Comparison of ENCODE assay signal across 7 mouse cellular contexts in the genomic region with DNA sequence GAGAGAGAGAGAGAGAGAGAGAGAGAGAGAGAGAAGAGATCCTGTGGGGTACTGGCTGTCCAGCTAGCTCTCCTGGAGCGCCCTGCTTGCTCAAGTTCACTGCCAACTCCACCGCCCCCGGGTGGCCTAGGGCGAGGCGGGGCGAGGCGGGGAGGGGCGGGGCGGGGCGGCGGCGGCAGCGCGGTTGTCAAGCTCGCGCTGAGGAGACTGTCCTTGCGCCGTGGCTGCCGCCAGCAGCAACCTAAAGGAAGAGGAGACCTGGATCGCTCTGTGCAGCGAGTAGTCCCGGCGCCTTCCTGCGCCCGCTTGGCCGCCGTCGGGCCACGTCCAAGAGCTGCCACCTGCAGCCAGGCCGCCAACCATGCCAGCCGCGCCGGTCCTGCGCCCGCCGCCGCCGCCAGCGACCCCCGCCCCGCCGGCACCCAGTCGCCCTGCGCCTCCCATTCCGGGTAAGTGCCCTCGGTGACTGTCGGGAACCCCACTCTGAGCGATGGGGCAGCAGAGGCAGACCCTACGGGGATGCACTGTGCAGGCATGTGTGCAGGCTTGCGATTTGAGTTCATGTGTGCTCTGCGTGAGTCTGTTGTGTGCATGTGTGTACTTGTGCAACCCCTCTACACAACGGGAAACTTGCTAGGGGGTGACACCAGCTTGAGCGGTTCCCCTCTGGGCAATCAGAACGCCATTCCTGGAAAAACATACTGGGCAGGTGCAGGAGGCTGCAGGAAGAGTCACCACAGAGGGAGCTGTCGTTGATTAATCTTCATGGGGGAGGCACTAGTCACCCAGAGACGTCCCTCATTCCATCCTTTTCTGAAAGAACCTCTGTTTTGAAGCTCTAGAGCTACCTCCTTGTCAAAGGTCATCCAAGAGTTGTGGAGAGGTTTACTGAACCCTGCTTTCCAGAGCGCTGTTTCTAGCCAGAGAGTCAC. TPM values are rescaled to one million over a fixed set of nuclear protein-coding genes. Genes with fewer than 3 reads are reported as not detected.
DNase-seq lines count a peak whose midpoint lies in the region; ATAC-seq and TF ChIP-seq lines count a peak whose summit lies in the region.

A gene (plus strand): TSS at position 178 of the 932 bp plus-strand sequence.

- H3K27me3 ChIP-seq in forebrain, embryonic 15.5 days, result no peaks in the 10 kb centered on the region
- H3K27me3 ChIP-seq in intestine, embryonic 14.5 days (replicated peaks; ENCODE audit: control insufficient read depth, insufficient read depth, low read length), result peaks cover 21% of the 10 kb centered on the region
- H3K27me3 ChIP-seq in limb, embryonic 14.5 days (ENCODE audit: control insufficient read depth, insufficient read depth, low read length), result peaks cover 17% of the 10 kb centered on the region
- H3K27me3 ChIP-seq in midbrain, embryonic 13.5 days, result peaks cover 41% of the 10 kb centered on the region

- peak; percentile 67; the same call in 1 of the 2 replicates for ATAC-seq in forebrain, embryonic 15.5 days (replicated peaks)
- ATAC-seq in intestine, embryonic 14.5 days (replicated peaks; ENCODE audit: low FRiP score, low TSS enrichment, low read depth), result peak; percentile 61
- ATAC-seq in limb, embryonic 14.5 days (ENCODE audit: low FRiP score, low read depth), result no peak
- peak; percentile 75 for ATAC-seq in midbrain, embryonic 13.5 days

- H3K4me3 ChIP-seq in ES-E14 (ENCODE audit: insufficient read depth in 1 of 2, low read depth in 1 of 2, low read length in 2 of 2, poor library complexity in 1 of 2, severe bottlenecking in 1 of 2), result peak within 1 kb of the TSS; percentile 48 to 87; a peak in 3 of 4 replicates
- H3K4me3 ChIP-seq in forebrain, embryonic 15.5 days, result peak within 1 kb of the TSS; percentile 43
- peak within 1 kb of the TSS; percentile 45 for H3K4me3 ChIP-seq in intestine, embryonic 14.5 days (ENCODE audit: low read depth, low read length)
- peak within 1 kb of the TSS; percentile 45 for H3K4me3 ChIP-seq in limb, embryonic 14.5 days (replicated peaks; ENCODE audit: low read length)
- H3K4me3 ChIP-seq in midbrain, embryonic 13.5 days (replicated peaks), result peak within 1 kb of the TSS; percentile 51

- H3K9me3 ChIP-seq in ES-E14 (ENCODE audit: control insufficient read depth, insufficient read depth, low read depth, low read length), result no peaks in the 10 kb centered on the region
- H3K9me3 ChIP-seq in forebrain, embryonic 15.5 days, result no peaks in the 10 kb centered on the region
- H3K9me3 ChIP-seq in intestine, embryonic 14.5 days (ENCODE audit: control insufficient read depth, low read length), result no peaks in the 10 kb centered on the region
- H3K9me3 ChIP-seq in limb, embryonic 14.5 days (ENCODE audit: control insufficient read depth, low read length), result no peaks in the 10 kb centered on the region
- H3K9me3 ChIP-seq in midbrain, embryonic 13.5 days, result no peaks in the 10 kb centered on the region

- no peak for TF ChIP-seq POLR2A in limb, embryonic 14.5 days (IDR thresholded peaks at IDR 0.05; ENCODE audit: borderline replicate concordance, extremely low read depth, insufficient read depth, insufficient read length)

- peak within 1 kb of the TSS; percentile 59 for H3K4me2 ChIP-seq in forebrain, embryonic 15.5 days (replicated peaks)
- H3K4me2 ChIP-seq in intestine, embryonic 14.5 days (ENCODE audit: low read length), result peak within 1 kb of the TSS; percentile 80
- H3K4me2 ChIP-seq in limb, embryonic 14.5 days (replicated peaks; ENCODE audit: low read depth, low read length, severe bottlenecking), result peak within 1 kb of the TSS; percentile 79
- H3K4me2 ChIP-seq in midbrain, embryonic 13.5 days (replicated peaks), result peak within 1 kb of the TSS; percentile 69

- in situ Hi-C loops in ES-E14 (cut with MboI; ENCODE audit: low sequenced_read_pairs in 2 of 2, unreplicated experiment in 2 of 2), result no loop called here

- WGBS in forebrain, embryonic 15.5 days, result 4% methylated on average over 44 of the region's 57 CpGs
- WGBS in intestine, embryonic 14.5 days, result 6% methylated on average over 34 of the region's 57 CpGs
- 6% methylated on average over 40 of the region's 57 CpGs for WGBS in limb, embryonic 14.5 days
- 3% methylated on average over 46 of the region's 57 CpGs for WGBS in midbrain, embryonic 13.5 days

- H3K9ac ChIP-seq in ES-E14 (ENCODE audit: insufficient read depth, low read depth, low read length, poor library complexity, severe bottlenecking), result peak within 1 kb of the TSS; percentile 76
- peak within 1 kb of the TSS; percentile 33 for H3K9ac ChIP-seq in forebrain, embryonic 15.5 days (replicated peaks)
- H3K9ac ChIP-seq in intestine, embryonic 14.5 days (ENCODE audit: low read length), result 0 out of 2 replicates have a peak within 1 kb of the TSS, but pooled peaks have one; percentile 17
- peak within 1 kb of the TSS; percentile 53 for H3K9ac ChIP-seq in limb, embryonic 14.5 days (ENCODE audit: low read depth, low read length, severe bottlenecking)
- H3K9ac ChIP-seq in midbrain, embryonic 13.5 days (replicated peaks), result peak within 1 kb of the TSS; percentile 67

- no peaks in the 10 kb centered on the region for H3K36me3 ChIP-seq in ES-E14 (ENCODE audit: control insufficient read depth, insufficient read depth, low read length, poor library complexity, severe bottlenecking)
- no peaks in the 10 kb centered on the region for H3K36me3 ChIP-seq in forebrain, embryonic 15.5 days
- no peaks in the 10 kb centered on the region for H3K36me3 ChIP-seq in intestine, embryonic 14.5 days (ENCODE audit: control insufficient read depth, insufficient read depth, low read length)
- no peaks in the 10 kb centered on the region for H3K36me3 ChIP-seq in limb, embryonic 14.5 days (ENCODE audit: control insufficient read depth, insufficient read depth, low read length)
- no peaks in the 10 kb centered on the region for H3K36me3 ChIP-seq in midbrain, embryonic 13.5 days

- no peak within 1 kb of the TSS for H3K27ac ChIP-seq in ES-E14 (ENCODE audit: insufficient read depth, low read depth, low read length, poor library complexity, severe bottlenecking)
- H3K27ac ChIP-seq in forebrain, embryonic 15.5 days (replicated peaks), result no peak within 1 kb of the TSS
- no peak within 1 kb of the TSS for H3K27ac ChIP-seq in intestine, embryonic 14.5 days (ENCODE audit: low read depth)
- H3K27ac ChIP-seq in limb, embryonic 14.5 days (replicated peaks; ENCODE audit: low read depth, low read length), result no peak within 1 kb of the TSS
- no peak within 1 kb of the TSS for H3K27ac ChIP-seq in midbrain, embryonic 13.5 days

- no peak for DNase-seq in ES-E14 (ENCODE audit: low read depth, low spot score)
- peak; percentile 47 to 56 for DNase-seq in adrenal gland, adult 18-20 months (ENCODE audit: low spot score in 2 of 2)
- peak; percentile 70 for DNase-seq in intestine, embryonic 14.5 days (ENCODE audit: low spot score)
- peak; percentile 27 for DNase-seq in limb, embryonic 14.5 days (ENCODE audit: low spot score)
- DNase-seq in thymus, postnatal 36 days, result peak; percentile 2 to 5

- H3K4me1 ChIP-seq in ES-E14 (ENCODE audit: control insufficient read depth in 2 of 2, insufficient read depth in 2 of 2, low read length in 2 of 2, poor library complexity in 1 of 2), result no peaks in the 10 kb centered on the region
- H3K4me1 ChIP-seq in forebrain, embryonic 15.5 days, result peaks cover 7% of the 10 kb centered on the region; the same call in 1 of the 2 replicates
- H3K4me1 ChIP-seq in intestine, embryonic 14.5 days (replicated peaks; ENCODE audit: control insufficient read depth, insufficient read depth, low read length), result no peaks in the 10 kb centered on the region
- H3K4me1 ChIP-seq in limb, embryonic 14.5 days (ENCODE audit: control insufficient read depth, insufficient read depth, low read length), result 0 out of 2 replicates have a peak, but pooled peaks cover 4% of the 10 kb centered on the region
- peaks cover 4% of the 10 kb centered on the region for H3K4me1 ChIP-seq in midbrain, embryonic 13.5 days (replicated peaks)

TF ChIP-seq in ES-E14, 5 proteins besides CTCF, POLR2A, EP300 and RAD21:
- no peak for TF ChIP-seq ZNF384 (IDR thresholded peaks at IDR 0.05; ENCODE audit: low read depth, low read length)
- no peak for TF ChIP-seq ZC3H11A (IDR thresholded peaks at IDR 0.05; ENCODE audit: borderline replicate concordance, low read depth, low read length)
- TF ChIP-seq HCFC1 (IDR thresholded peaks at IDR 0.05; ENCODE audit: borderline replicate concordance, insufficient read depth, low read length), result no peak
- TF ChIP-seq MAFK (IDR thresholded peaks at IDR 0.05; ENCODE audit: insufficient read depth, low read depth, low read length), result no peak
- TF ChIP-seq CHD2 (IDR thresholded peaks at IDR 0.05; ENCODE audit: low read depth, low read length), result no peak
TF ChIP-seq in ES-E14: peak in this region for 0.

RNA-seq across cellular contexts. Expression of the gene that starts here (rescaled TPM):
- total RNA-seq in ES-E14 (2012; rRNA removed), result 0.37 and 0.40 TPM in 2 replicates
- 1 to 10 TPM in 1 of 2 experiments, under 1 TPM in 1; 0.99 to 1.1 TPM for total RNA-seq in adrenal gland, adult 18-20 months (2021)
- 5.3 and 5.4 TPM in 2 replicates for polyA plus RNA-seq in forebrain, embryonic 15.5 days (2015; fragmentation: Nextera tagmentation; extraction: Ambion mirVana)
- 0.38 and 0.42 TPM in 2 replicates for polyA plus RNA-seq in intestine, embryonic 14.5 days (2014; fragmentation: Nextera tagmentation; extraction: Ambion mirVana)
- polyA plus RNA-seq in limb, embryonic 14.5 days (2012; rRNA removed), result 0.20 and 0.41 TPM in 2 replicates
- polyA plus RNA-seq in limb, embryonic 14.5 days (2014; fragmentation: Nextera tagmentation; extraction: Ambion mirVana), result 0.25 and 0.74 TPM in 2 replicates
- 2.2 and 3.1 TPM in 2 replicates for polyA plus RNA-seq in midbrain, embryonic 13.5 days (2015; fragmentation: Nextera tagmentation; extraction: Ambion mirVana)

Comparison
In these comparisons a context has a peak if more than half of its experiments do, and no peak if none do; other contexts are left out.
1. Peak in DNase-seq, ATAC-seq, H3K4me3 ChIP-seq, H3K9ac ChIP-seq and H3K4me2 ChIP-seq in intestine, embryonic 14.5 days; RNA of the gene not detected or under 1 TPM.
2. Peak in DNase-seq, H3K4me3 ChIP-seq, H3K9ac ChIP-seq and H3K4me2 ChIP-seq in limb, embryonic 14.5 days; RNA of the gene not detected or under 1 TPM.
3. H3K9ac ChIP-seq: peak in every context shown above with its lines; median percentile 76 in ES-E14; 67 in midbrain, embryonic 13.5 days; 53 in limb, embryonic 14.5 days; 33 in forebrain, embryonic 15.5 days; 17 in intestine, embryonic 14.5 days.